Mouse (Mus musculus): ENCODE data around the gene Obox2. TPM values are rescaled to one million over a fixed set of nuclear protein-coding genes. Genes with fewer than 3 reads are reported as not detected.
A peak's percentile ranks its signal among the peaks of the same experiment; 100 is the strongest.
"Not testable (repeated sequence)": the region's sequence is repeated elsewhere in the genome, so short reads cannot be mapped to it uniquely, and the experiment has no call there.

Gene Obox2
- total RNA-seq (2014; rRNA removed) (not detected in 2 replicates), polyA plus RNA-seq (2015; fragmentation: Nextera tagmentation; extraction: Ambion mirVana) (not detected in 2 replicates)

GRCm38 (mm10) chr7:15388421-15388998, at the start of gene Obox2, which contains the start of gene Obox1:
Gene Obox2 (plus strand): TSS chr7:15388721.
Gene Obox1 (plus strand): TSS chr7:15388948.
- not testable (repeated sequence) for H3K4me2 ChIP-seq (ENCODE audit: low read depth, low read length, poor library complexity, severe bottlenecking); H3K9me3 ChIP-seq (ENCODE audit: low read length); H3K4me3 ChIP-seq (ENCODE audit: low read depth, low read length); DNase-seq (ENCODE audit: low spot score); ATAC-seq (ENCODE audit: low FRiP score); H3K36me3 ChIP-seq (ENCODE audit: insufficient read depth, low read length); H3K9ac ChIP-seq (replicated peaks; ENCODE audit: low read length, poor library complexity, severe bottlenecking); H3K4me1 ChIP-seq (ENCODE audit: insufficient read depth, low read length); H3K27ac ChIP-seq (ENCODE audit: low read depth, low read length); H3K27me3 ChIP-seq (ENCODE audit: insufficient read depth, low read length)
- no CpG with 5 or more reads among the region's 2 CpGs for WGBS

DNA sequence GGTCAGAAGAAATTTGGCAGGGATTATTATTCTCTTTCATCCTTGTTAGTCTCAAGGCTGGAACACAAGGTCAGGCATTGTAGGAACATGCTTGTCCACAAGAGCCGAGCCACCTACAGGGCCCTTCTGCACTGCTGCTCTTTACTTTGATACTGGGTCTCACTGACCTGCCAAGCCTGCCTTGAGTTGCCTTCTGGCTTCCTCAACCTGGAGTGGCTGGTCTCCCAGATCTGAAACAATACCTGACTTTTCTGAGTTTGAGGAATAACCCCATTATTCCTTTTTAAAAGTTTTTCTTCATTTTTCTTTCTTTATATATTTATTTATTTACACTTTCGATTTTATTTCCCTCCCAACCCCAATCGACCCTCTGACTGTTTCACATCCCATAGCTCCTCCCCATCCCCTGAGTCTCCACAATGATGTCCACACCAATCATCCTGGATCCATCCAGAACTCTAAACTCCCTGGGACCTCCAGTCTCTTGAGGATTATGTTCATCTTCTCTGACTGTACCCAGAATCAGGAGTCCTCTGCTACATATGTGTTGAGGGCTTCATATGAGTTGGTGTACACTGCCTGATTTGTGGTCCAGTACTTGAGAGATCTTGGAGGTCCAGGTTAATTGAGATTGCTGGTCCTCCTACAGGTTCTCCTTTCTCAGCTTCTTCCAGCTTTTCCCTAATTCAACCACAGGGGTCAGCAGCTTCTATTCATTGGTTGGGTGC, 10.8 kb downstream of the Obox2 start:
- DNase-seq (ENCODE audit: low spot score); H3K27ac ChIP-seq (ENCODE audit: low read depth, low read length); H3K4me3 ChIP-seq (ENCODE audit: low read depth, low read length); H3K9ac ChIP-seq (replicated peaks; ENCODE audit: low read length, poor library complexity, severe bottlenecking); H3K4me2 ChIP-seq (ENCODE audit: low read depth, low read length, poor library complexity, severe bottlenecking); H3K4me1 ChIP-seq (ENCODE audit: insufficient read depth, low read length); H3K27me3 ChIP-seq (ENCODE audit: insufficient read depth, low read length); H3K9me3 ChIP-seq (ENCODE audit: low read length); H3K36me3 ChIP-seq (ENCODE audit: insufficient read depth, low read length): not testable (repeated sequence)
- WGBS = 54% methylated on average over 3 of the region's 3 CpGs
- peak; percentile 56; the same call in 1 of the 2 replicates for ATAC-seq (ENCODE audit: low FRiP score)

- not testable (repeated sequence) for H3K27ac ChIP-seq (ENCODE audit: low read depth, low read length); H3K4me2 ChIP-seq (ENCODE audit: low read depth, low read length, poor library complexity, severe bottlenecking); H3K4me1 ChIP-seq (ENCODE audit: insufficient read depth, low read length); ATAC-seq (ENCODE audit: low FRiP score); H3K36me3 ChIP-seq (ENCODE audit: insufficient read depth, low read length); H3K27me3 ChIP-seq (ENCODE audit: insufficient read depth, low read length); H3K9ac ChIP-seq (replicated peaks; ENCODE audit: low read length, poor library complexity, severe bottlenecking); H3K9me3 ChIP-seq (ENCODE audit: low read length); DNase-seq (ENCODE audit: low spot score); H3K4me3 ChIP-seq (ENCODE audit: low read depth, low read length)
- 88% methylated on average over 10 of the region's 10 CpGs for WGBS
Measured at GRCm38 (mm10) chr7:15406816-15407215, 18.3 kb downstream of the Obox2 start.

DNA sequence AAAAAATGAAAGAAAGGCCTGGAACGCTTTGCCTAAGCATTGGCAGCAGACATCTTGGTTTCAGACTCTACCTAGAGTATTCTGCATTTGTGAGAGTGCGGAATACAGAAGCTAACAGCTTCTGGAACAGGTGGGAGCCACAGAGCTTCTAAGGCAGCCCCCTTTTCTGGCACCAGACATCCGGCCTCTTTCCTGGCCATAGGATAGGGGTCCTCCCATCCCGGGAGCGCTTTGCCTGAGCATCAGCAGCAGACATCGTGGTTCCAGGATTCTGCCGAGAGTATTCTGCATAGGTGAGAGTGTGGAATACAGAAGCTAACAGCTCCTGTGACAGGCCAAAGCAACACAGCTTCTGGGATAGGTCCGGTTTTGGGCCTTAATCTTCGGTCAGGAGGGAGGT, 29.5 kb downstream of the Obox2 start:
- H3K4me2 ChIP-seq (ENCODE audit: low read depth, low read length, poor library complexity, severe bottlenecking); DNase-seq (ENCODE audit: low spot score); H3K36me3 ChIP-seq (ENCODE audit: insufficient read depth, low read length); H3K27ac ChIP-seq (ENCODE audit: low read depth, low read length); H3K9ac ChIP-seq (replicated peaks; ENCODE audit: low read length, poor library complexity, severe bottlenecking); ATAC-seq (ENCODE audit: low FRiP score); H3K27me3 ChIP-seq (ENCODE audit: insufficient read depth, low read length); H3K4me1 ChIP-seq (ENCODE audit: insufficient read depth, low read length); H3K4me3 ChIP-seq (ENCODE audit: low read depth, low read length): not testable (repeated sequence)
- 84% methylated on average over 8 of the region's 9 CpGs for WGBS
- H3K9me3 ChIP-seq (ENCODE audit: low read length) = peaks cover 11% of the 10 kb centered on the region

- not testable (repeated sequence) for H3K9ac ChIP-seq (replicated peaks; ENCODE audit: low read length, poor library complexity, severe bottlenecking); H3K4me2 ChIP-seq (ENCODE audit: low read depth, low read length, poor library complexity, severe bottlenecking); H3K27me3 ChIP-seq (ENCODE audit: insufficient read depth, low read length); ATAC-seq (ENCODE audit: low FRiP score); H3K36me3 ChIP-seq (ENCODE audit: insufficient read depth, low read length); H3K4me3 ChIP-seq (ENCODE audit: low read depth, low read length); H3K9me3 ChIP-seq (ENCODE audit: low read length); DNase-seq (ENCODE audit: low spot score); H3K4me1 ChIP-seq (ENCODE audit: insufficient read depth, low read length); H3K27ac ChIP-seq (ENCODE audit: low read depth, low read length)
- 79% methylated on average over 3 of the region's 4 CpGs for WGBS
Measured at GRCm38 (mm10) chr7:15425537-15425936, 37.0 kb downstream of the Obox2 start.

Other genes starting within 250 kb of the Obox2 start
- gene Obox1, start 227 bp downstream of the Obox2 start, total RNA-seq (2014; rRNA removed) = not detected in 2 replicates
- gene Obox1, start 227 bp downstream of the Obox2 start, polyA plus RNA-seq (2015; fragmentation: Nextera tagmentation; extraction: Ambion mirVana) = not detected in 2 replicates